Comparison of ENCODE assay signal across 7 mouse cellular contexts in the genomic region with DNA sequence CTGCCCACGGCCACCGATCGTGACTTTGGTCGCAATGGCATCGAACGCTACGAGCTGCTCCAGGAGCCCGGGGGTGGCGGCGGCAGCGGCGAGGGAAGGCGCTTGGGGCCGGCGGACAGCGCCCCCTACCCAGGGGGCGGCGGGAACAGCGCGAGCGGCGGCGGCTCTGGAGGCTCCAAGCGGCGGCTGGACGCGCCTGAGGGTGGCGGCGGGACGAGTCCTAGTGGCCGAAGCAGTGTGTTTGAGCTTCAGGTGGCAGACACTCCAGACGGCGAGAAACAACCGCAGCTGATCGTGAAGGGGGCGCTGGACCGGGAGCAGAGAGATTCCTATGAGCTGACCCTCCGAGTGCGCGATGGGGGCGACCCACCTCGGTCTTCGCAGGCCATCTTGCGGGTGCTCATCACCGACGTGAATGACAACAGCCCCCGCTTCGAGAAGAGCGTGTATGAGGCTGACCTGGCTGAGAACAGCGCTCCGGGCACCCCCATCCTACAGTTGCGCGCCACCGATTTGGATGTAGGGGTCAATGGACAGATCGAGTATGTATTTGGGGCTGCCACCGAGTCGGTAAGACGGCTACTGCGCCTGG. TPM values are rescaled to one million over a fixed set of nuclear protein-coding genes. Genes with fewer than 3 reads are reported as not detected.
A peak's percentile ranks its signal among the peaks of the same experiment; 100 is the strongest.
DNase-seq lines count a peak whose midpoint lies in the region; ATAC-seq lines count a peak whose summit lies in the region.

No protein-coding gene starts in this region.

- peak overlapping the region; percentile 77 for H3K4me3 ChIP-seq in hindbrain, embryonic 13.5 days
- peak overlapping the region; percentile 72 for H3K4me3 ChIP-seq in stomach, embryonic 14.5 days (ENCODE audit: low read depth, low read length)

- peak overlapping the region; percentile 94 for H3K27ac ChIP-seq in hindbrain, embryonic 13.5 days
- H3K27ac ChIP-seq in stomach, embryonic 14.5 days (ENCODE audit: low read length), result no peak overlapping the region

- intact Hi-C loops in left cerebral cortex, postnatal 14 days (cut with DNase I), result loop anchor here (5.0 kb wide), 1 partner anchor 148 kb away; no protein-coding TSS in a partner anchor

- H3K9me3 ChIP-seq in hindbrain, embryonic 13.5 days, result no peaks in the 10 kb centered on the region
- H3K9me3 ChIP-seq in stomach, embryonic 14.5 days (ENCODE audit: control insufficient read depth, low read depth, low read length), result no peaks in the 10 kb centered on the region

- ATAC-seq in hindbrain, embryonic 13.5 days (ENCODE audit: low FRiP score), result no peak
- peak; percentile 5; the same call in 1 of the 2 replicates for ATAC-seq in megakaryocyte progenitor cell, adult 5-6 weeks (replicated peaks; ENCODE audit: poor library complexity)
- ATAC-seq in stomach, embryonic 14.5 days (ENCODE audit: insufficient number of reproducible peaks, insufficient read depth, low FRiP score, low read depth), result no peak

- no peaks in the 10 kb centered on the region for H3K36me3 ChIP-seq in hindbrain, embryonic 13.5 days
- H3K36me3 ChIP-seq in stomach, embryonic 14.5 days (ENCODE audit: control insufficient read depth, insufficient read depth, low read length), result peaks cover 3% of the 10 kb centered on the region; the same call in 1 of the 2 replicates

- peak overlapping the region; percentile 88 for H3K4me2 ChIP-seq in hindbrain, embryonic 13.5 days
- peak overlapping the region; percentile 89 for H3K4me2 ChIP-seq in stomach, embryonic 14.5 days (replicated peaks; ENCODE audit: low read depth, low read length)

- H3K27me3 ChIP-seq in hindbrain, embryonic 13.5 days, result 0 out of 2 replicates have a peak, but pooled peaks cover 14% of the 10 kb centered on the region
- H3K27me3 ChIP-seq in stomach, embryonic 14.5 days (ENCODE audit: control insufficient read depth, insufficient read depth, low read length), result no peaks in the 10 kb centered on the region

- peaks cover 34% of the 10 kb centered on the region for H3K4me1 ChIP-seq in hindbrain, embryonic 13.5 days (replicated peaks)
- H3K4me1 ChIP-seq in stomach, embryonic 14.5 days (ENCODE audit: control insufficient read depth, insufficient read depth, low read length), result peaks cover 9% of the 10 kb centered on the region; the same call in 1 of the 2 replicates

- 1% methylated on average over 59 of the region's 59 CpGs for WGBS in hindbrain, embryonic 13.5 days
- under 1% methylated on average over 59 of the region's 59 CpGs for WGBS in stomach, embryonic 14.5 days

- DNase-seq in NIH3T3 (ENCODE audit: low read depth), result peak; percentile 78
- DNase-seq in brain, adult 2 months (ENCODE audit: low read depth, low spot score), result peak; percentile 78
- peak; percentile 41 to 68 for DNase-seq in frontal cortex, postnatal 10 days (ENCODE audit: low spot score in 2 of 2)
- peak; percentile 53 to 76 for DNase-seq in left cerebral cortex, postnatal 14 days (ENCODE audit: low spot score in 2 of 2)

- H3K9ac ChIP-seq in hindbrain, embryonic 13.5 days, result peak overlapping the region; percentile 88
- peak overlapping the region; percentile 65 for H3K9ac ChIP-seq in stomach, embryonic 14.5 days (replicated peaks; ENCODE audit: low read depth, low read length)

RNA-seq across cellular contexts. Expression of a gene that starts 1.9 kb away (rescaled TPM):
- 20.0 and 22.6 TPM in 2 replicates for polyA plus RNA-seq in hindbrain, embryonic 13.5 days (2015; fragmentation: Nextera tagmentation; extraction: Ambion mirVana)
- total RNA-seq in left cerebral cortex, postnatal 14 days (2021), result 100 to 1,000 TPM; 143 to 159 TPM
- 1.8 and 2.2 TPM in 2 replicates for total RNA-seq in megakaryocyte progenitor cell, adult 5-6 weeks (2015)
- total RNA-seq in megakaryocyte progenitor cell, adult 5-6 weeks (2017), result 0.58 and 4.7 TPM in 2 replicates
- polyA plus RNA-seq in stomach, embryonic 14.5 days (2014; fragmentation: Nextera tagmentation; extraction: Ambion mirVana), result 23.5 and 26.4 TPM in 2 replicates

Comparison
In these comparisons a context has a peak if more than half of its experiments do, and no peak if none do; other contexts are left out.
1. RNA of a gene that starts 1.9 kb away (total RNA-seq): 143 to 159 TPM in left cerebral cortex, postnatal 14 days; 0.58 to 4.7 TPM in megakaryocyte progenitor cell, adult 5-6 weeks; every median in the first group is over 10 times any median in the second.
2. Peak in every context shown above with its lines, with median percentiles within 50 percentile points of each other: DNase-seq.